Mouse (Mus musculus) natural killer cell, adult 2 months (primary cell): ENCODE data around the gene Rbm31y.
"Not testable (repeated sequence)": the region's sequence is repeated elsewhere in the genome, so short reads cannot be mapped to it uniquely, and the experiment has no call there.

Source experiments
- DNase-seq, 2 experiments: peaks; one replicate each; pipeline ENCODE4 v3.0.0; 2022; ENCODE audit warnings: low spot score in 2 of 2

Gene Rbm31y

DNA sequence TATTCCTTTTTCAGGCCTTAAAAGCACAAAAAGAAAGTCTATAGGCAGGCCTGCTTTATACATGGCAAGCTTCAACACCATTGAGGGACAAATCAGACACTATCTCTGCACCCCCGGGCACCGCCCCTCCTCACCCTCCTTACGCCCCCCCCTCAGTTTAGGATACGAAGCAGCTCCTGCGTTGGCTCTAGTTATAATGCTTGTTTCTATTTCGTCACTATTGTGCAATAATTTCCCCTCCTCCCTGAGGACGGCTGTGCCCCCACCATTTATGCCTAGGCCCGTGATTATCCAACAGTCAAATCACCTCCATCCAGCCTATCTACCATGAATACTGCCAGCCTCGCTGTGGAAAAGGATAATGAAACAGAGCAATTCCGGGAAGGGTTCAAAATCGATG lies at the start of gene Rbm31y:
Gene Rbm31y, plus strand, starts transcription at position 301 of the 400 bp plus-strand sequence.
- not testable (repeated sequence) for DNase-seq
